In the genomic region with DNA sequence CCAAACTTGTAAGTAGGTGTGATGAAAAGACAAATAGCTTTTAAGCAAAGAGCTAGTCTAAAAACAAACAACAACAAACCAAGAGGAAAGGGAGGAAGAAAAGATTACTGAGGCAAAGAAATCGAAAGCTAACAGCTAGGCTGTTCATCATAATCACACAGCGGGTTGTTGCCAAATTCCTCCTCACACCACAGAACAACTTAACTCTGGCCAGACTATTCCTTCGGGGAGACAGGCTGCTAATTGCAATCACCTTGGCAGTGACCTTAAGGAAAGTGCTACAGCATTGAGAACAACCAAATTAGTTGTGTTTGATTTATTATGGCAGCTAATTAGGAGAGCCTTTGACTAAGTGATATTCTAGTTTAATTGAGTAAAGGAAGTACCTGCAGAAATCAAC, we compare ENCODE assay signal across 31 mouse cellular contexts.
DNase-seq lines count a peak whose midpoint lies in the region; ATAC-seq and TF ChIP-seq lines count a peak whose summit lies in the region.
"Had no signal": no experiment of that assay in that cellular context is flagged by ENCODE, and none has a peak within 500 bp of the region (broad histone marks: within the 10 kb centered on the region; RNA-seq: fewer than 3 reads in every experiment).

No protein-coding gene starts in this region.

- WGBS in forebrain, embryonic 16.5 days, result 31% methylated on average over 3 of the region's 3 CpGs
- 51% methylated on average over 3 of the region's 3 CpGs for WGBS in forebrain, embryonic 11.5 days
- 22% methylated on average over 3 of the region's 3 CpGs for WGBS in kidney, postnatal 0 days

- H3K4me1 ChIP-seq in forebrain, embryonic 16.5 days (replicated peaks; ENCODE audit: control insufficient read depth, insufficient read depth, low read length), result no peaks in the 10 kb centered on the region
- H3K4me1 ChIP-seq in forebrain, embryonic 11.5 days (replicated peaks; ENCODE audit: control insufficient read depth, insufficient read depth, low read length), result no peaks in the 10 kb centered on the region
- no peaks in the 10 kb centered on the region for H3K4me1 ChIP-seq in kidney, postnatal 0 days (replicated peaks; ENCODE audit: insufficient read depth, low read length)
- H3K4me1 ChIP-seq: embryonic facial prominence, embryonic 15.5 days; hindbrain, embryonic 13.5 days; midbrain, embryonic 15.5 days had no signal

- H3K27ac ChIP-seq in forebrain, embryonic 16.5 days (ENCODE audit: low read length), result no peak overlapping the region
- no peak overlapping the region for H3K27ac ChIP-seq in forebrain, embryonic 11.5 days (ENCODE audit: low read depth, low read length)
- H3K27ac ChIP-seq in kidney, postnatal 0 days, result no peak overlapping the region
- H3K27ac ChIP-seq: embryonic facial prominence, embryonic 15.5 days; gastrocnemius, adult 2 months; heart, adult 2 months; heart, embryonic 13.5 days; hindbrain, embryonic 13.5 days; layer of hippocampus, adult 2 months; limb, embryonic 13.5 days; midbrain, embryonic 15.5 days; stomach, postnatal 0 days had no signal

- no peak for TF ChIP-seq CTCF in kidney, postnatal 0 days (IDR thresholded peaks at IDR 0.05; ENCODE audit: low read depth)

- H3K27me3 ChIP-seq in forebrain, embryonic 16.5 days (replicated peaks; ENCODE audit: control insufficient read depth, insufficient read depth, low read length), result no peaks in the 10 kb centered on the region
- no peaks in the 10 kb centered on the region for H3K27me3 ChIP-seq in forebrain, embryonic 11.5 days (ENCODE audit: control insufficient read depth, insufficient read depth, low read length)
- no peaks in the 10 kb centered on the region for H3K27me3 ChIP-seq in kidney, postnatal 0 days (ENCODE audit: insufficient read depth, low read length)
- H3K27me3 ChIP-seq: embryonic facial prominence, embryonic 15.5 days; heart, embryonic 13.5 days; hindbrain, embryonic 13.5 days; limb, embryonic 13.5 days; midbrain, embryonic 15.5 days had no signal

- no peaks in the 10 kb centered on the region for H3K36me3 ChIP-seq in forebrain, embryonic 16.5 days (ENCODE audit: control insufficient read depth, insufficient read depth)
- H3K36me3 ChIP-seq in forebrain, embryonic 11.5 days (ENCODE audit: control insufficient read depth, insufficient read depth, low read length), result no peaks in the 10 kb centered on the region
- H3K36me3 ChIP-seq in kidney, postnatal 0 days (ENCODE audit: insufficient read depth, low read length), result no peaks in the 10 kb centered on the region
- H3K36me3 ChIP-seq: embryonic facial prominence, embryonic 15.5 days; G1E; heart, embryonic 13.5 days; hindbrain, embryonic 13.5 days; limb, embryonic 13.5 days; midbrain, embryonic 15.5 days had no signal

- H3K4me2 ChIP-seq in forebrain, embryonic 16.5 days (ENCODE audit: low read length), result no peak overlapping the region
- H3K4me2 ChIP-seq in forebrain, embryonic 11.5 days (ENCODE audit: low read depth, low read length, severe bottlenecking), result no peak overlapping the region
- H3K4me2 ChIP-seq in kidney, postnatal 0 days (ENCODE audit: low read length), result no peak overlapping the region
- H3K4me2 ChIP-seq: embryonic facial prominence, embryonic 15.5 days; heart, embryonic 13.5 days; hindbrain, embryonic 13.5 days; limb, embryonic 13.5 days; liver, embryonic 11.5 days; midbrain, embryonic 15.5 days had no signal

- H3K4me3 ChIP-seq in forebrain, embryonic 16.5 days (replicated peaks; ENCODE audit: low read length), result no peak overlapping the region
- no peak overlapping the region for H3K4me3 ChIP-seq in forebrain, embryonic 11.5 days (ENCODE audit: low read depth, low read length)
- H3K4me3 ChIP-seq in kidney, postnatal 0 days (replicated peaks; ENCODE audit: low read depth, low read length), result no peak overlapping the region
- H3K4me3 ChIP-seq: embryonic facial prominence, embryonic 15.5 days; gastrocnemius, adult 2 months; heart, adult 2 months; heart, embryonic 13.5 days; hindbrain, embryonic 13.5 days; layer of hippocampus, adult 2 months; limb, embryonic 13.5 days; midbrain, embryonic 15.5 days had no signal

- H3K9me3 ChIP-seq in forebrain, embryonic 16.5 days (ENCODE audit: control insufficient read depth, low read length), result no peaks in the 10 kb centered on the region
- H3K9me3 ChIP-seq in forebrain, embryonic 11.5 days (ENCODE audit: control insufficient read depth, low read length), result no peaks in the 10 kb centered on the region
- no peaks in the 10 kb centered on the region for H3K9me3 ChIP-seq in kidney, postnatal 0 days (replicated peaks; ENCODE audit: low read length)
- H3K9me3 ChIP-seq: embryonic facial prominence, embryonic 15.5 days; heart, embryonic 13.5 days; hindbrain, embryonic 13.5 days; limb, embryonic 13.5 days; midbrain, embryonic 15.5 days had no signal

- no peak overlapping the region for H3K9ac ChIP-seq in forebrain, embryonic 16.5 days (replicated peaks; ENCODE audit: low read depth, low read length)
- H3K9ac ChIP-seq in forebrain, embryonic 11.5 days (ENCODE audit: low read length), result no peak overlapping the region
- H3K9ac ChIP-seq in kidney, postnatal 0 days (ENCODE audit: low read depth, low read length), result no peak overlapping the region
- H3K9ac ChIP-seq: embryonic facial prominence, embryonic 15.5 days; heart, embryonic 13.5 days; hindbrain, embryonic 13.5 days; limb, embryonic 13.5 days; midbrain, embryonic 15.5 days had no signal

- ATAC-seq in forebrain, embryonic 16.5 days, result peak; percentile 45; the same call in 1 of the 2 replicates
- ATAC-seq in forebrain, embryonic 11.5 days (replicated peaks; ENCODE audit: low FRiP score), result no peak
- no peak for ATAC-seq in kidney, postnatal 0 days (replicated peaks; ENCODE audit: low FRiP score, low read depth)
- ATAC-seq: inflammation-experienced regulatory T-cells, adult 6 months; lung, postnatal 0 days; midbrain, embryonic 15.5 days had no signal

- DNase-seq in embryo, embryonic 11 days, result peak; percentile 3
- DNase-seq in embryo, embryonic 10 days (ENCODE audit: low spot score), result no peak
- no peak for DNase-seq in forebrain, embryonic 11.5 days (ENCODE audit: low spot score)
- DNase-seq in kidney, postnatal 0 days (ENCODE audit: low spot score), result peak; percentile 31
- no peak for DNase-seq in kidney, postnatal 14 days
- DNase-seq in NIH3T3 (ENCODE audit: low read depth), result peak; percentile 23
- no peak for DNase-seq in spleen, adult 18-20 months
- DNase-seq: adrenal gland, postnatal 25 days; cerebellum, adult 18-20 months; cerebellum, postnatal 14 days; gastrocnemius, adult 2 months; gastrocnemius, postnatal 36 days; heart, adult 2 months; heart, postnatal 14 days; kidney, adult 11 months; kidney, postnatal 36 days; right cerebral cortex, adult 18-20 months; thymus, adult 18-20 months; thymus, postnatal 25 days had no signal

Comparison
In these comparisons a context has a peak if more than half of its experiments do, and no peak if none do; other contexts are left out.
1. DNase-seq: peak in embryo, embryonic 11 days (single experiment), kidney, postnatal 0 days (single experiment) and NIH3T3 (single experiment); none in embryo, embryonic 10 days (single experiment), forebrain, embryonic 11.5 days (single experiment), kidney, postnatal 14 days (single experiment) and spleen, adult 18-20 months (0 of 2).